Mouse (Mus musculus): Measurements from ENCODE around the gene Neo1. TPM values are rescaled to one million over a fixed set of nuclear protein-coding genes. Genes with fewer than 3 reads are reported as not detected.

The Neo1 gene
- total RNA-seq (2023), result 0.21 to 0.49 TPM (median 0.28 TPM) in 4 replicates

DNA sequence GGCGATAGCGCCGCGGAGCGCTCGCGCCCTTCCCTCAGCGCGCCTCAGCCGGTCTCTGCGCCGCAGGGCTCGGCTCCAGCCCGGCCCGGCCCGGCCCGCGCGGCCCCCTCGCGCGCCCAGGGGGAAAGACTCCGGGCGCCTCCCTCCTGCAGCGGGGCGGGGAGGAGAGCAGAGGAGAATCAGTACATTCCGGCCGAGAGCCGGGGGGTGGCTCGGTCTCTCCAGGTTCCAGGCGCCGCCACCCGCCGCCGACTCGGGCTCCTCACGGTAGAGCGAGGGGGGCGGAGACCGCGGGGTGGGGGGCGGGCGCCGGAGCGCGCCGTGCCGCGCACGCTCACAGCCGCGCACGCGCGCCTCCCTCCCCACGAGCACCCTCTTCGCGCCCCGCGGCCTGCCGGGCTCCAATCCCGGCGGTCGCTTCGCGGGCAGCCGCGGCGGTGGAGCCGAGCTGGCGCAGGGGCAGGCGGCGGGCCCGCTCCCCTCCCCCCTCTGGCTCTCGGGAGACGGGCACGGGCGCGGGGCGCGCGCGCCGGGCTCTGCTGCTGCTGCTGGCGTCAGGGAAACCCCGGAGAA is at the start of gene Neo1:
Neo1 (minus strand) TSS at position 283 of the 573 bp plus-strand sequence.

Other genes starting within 250 kb of the Neo1 start
- gene Hcn4, start 213.0 kb downstream of the Neo1 start, total RNA-seq (2023), result not detected in 4 replicates

Data from B cell, adult 62 days (primary cell).